In genomic region chr2:27504113-27504885, GRCm38 (mm10) we compare ENCODE assay signal across 8 mouse cellular contexts. TPM values are rescaled to one million over a fixed set of nuclear protein-coding genes. Genes with fewer than 3 reads are reported as not detected.
A peak's percentile ranks its signal among the peaks of the same experiment; 100 is the strongest.
DNase-seq lines count a peak whose midpoint lies in the region; ATAC-seq and TF ChIP-seq lines count a peak whose summit lies in the region.

No protein-coding gene starts in this region.

- DNase-seq in hindbrain, postnatal 0 days (ENCODE audit: low spot score) = no peak
- DNase-seq in heart, embryonic 10.5 days (ENCODE audit: low spot score) = no peak
- DNase-seq in kidney, postnatal 36 days = peak; percentile 38 to 52
- DNase-seq in skeletal muscle tissue, adult 2 months (ENCODE audit: low read depth, low spot score) = peak; percentile 40
- DNase-seq in left cerebral cortex, adult 18-20 months (ENCODE audit: low spot score in 2 of 2) = no peak
- DNase-seq in forebrain, postnatal 0 days = no peak

- no peaks in the 10 kb centered on the region for H3K36me3 ChIP-seq in hindbrain, embryonic 15.5 days
- H3K36me3 ChIP-seq in hindbrain, postnatal 0 days (ENCODE audit: insufficient read depth, low read length) = no peaks in the 10 kb centered on the region
- no peaks in the 10 kb centered on the region for H3K36me3 ChIP-seq in heart, embryonic 10.5 days
- no peaks in the 10 kb centered on the region for H3K36me3 ChIP-seq in forebrain, postnatal 0 days (ENCODE audit: insufficient read depth)

- ATAC-seq in hindbrain, embryonic 15.5 days (ENCODE audit: low FRiP score, low read depth) = no peak
- no peak for ATAC-seq in hindbrain, postnatal 0 days
- ATAC-seq in inflammation-experienced regulatory T-cells, adult 6 months = no peak
- ATAC-seq in forebrain, postnatal 0 days = no peak

- no peaks in the 10 kb centered on the region for H3K9me3 ChIP-seq in hindbrain, embryonic 15.5 days
- H3K9me3 ChIP-seq in hindbrain, postnatal 0 days (ENCODE audit: low read length) = no peaks in the 10 kb centered on the region
- H3K9me3 ChIP-seq in heart, embryonic 10.5 days = no peaks in the 10 kb centered on the region
- H3K9me3 ChIP-seq in forebrain, postnatal 0 days (ENCODE audit: low read length) = no peaks in the 10 kb centered on the region

- WGBS in hindbrain, embryonic 15.5 days = 80% methylated on average over 7 of the region's 7 CpGs
- 70% methylated on average over 7 of the region's 7 CpGs for WGBS in hindbrain, postnatal 0 days
- 49% methylated on average over 7 of the region's 7 CpGs for WGBS in heart, embryonic 10.5 days
- 63% methylated on average over 7 of the region's 7 CpGs for WGBS in forebrain, postnatal 0 days

- H3K4me2 ChIP-seq in hindbrain, embryonic 15.5 days = no peak overlapping the region
- H3K4me2 ChIP-seq in hindbrain, postnatal 0 days (ENCODE audit: low read depth, low read length) = no peak overlapping the region
- no peak overlapping the region for H3K4me2 ChIP-seq in forebrain, postnatal 0 days (ENCODE audit: low read depth)

- 0 out of 2 replicates have a peak overlapping the region, but pooled peaks have one; percentile 34 for H3K27ac ChIP-seq in hindbrain, embryonic 15.5 days (replicated peaks)
- H3K27ac ChIP-seq in hindbrain, postnatal 0 days = no peak overlapping the region
- H3K27ac ChIP-seq in heart, embryonic 10.5 days = peak overlapping the region; percentile 86
- no peak overlapping the region for H3K27ac ChIP-seq in forebrain, postnatal 0 days (ENCODE audit: low read depth, low read length)

- no peak overlapping the region for H3K4me3 ChIP-seq in hindbrain, embryonic 15.5 days
- no peak overlapping the region for H3K4me3 ChIP-seq in hindbrain, postnatal 0 days (ENCODE audit: low read length)
- H3K4me3 ChIP-seq in heart, embryonic 10.5 days = no peak overlapping the region
- no peak overlapping the region for H3K4me3 ChIP-seq in forebrain, postnatal 0 days (ENCODE audit: low read depth, low read length)

- no peak for TF ChIP-seq CTCF in hindbrain, postnatal 0 days (IDR thresholded peaks at IDR 0.05; ENCODE audit: low read depth)
- no peak for TF ChIP-seq CTCF in forebrain, postnatal 0 days (IDR thresholded peaks at IDR 0.05; ENCODE audit: low read depth)

- no peaks in the 10 kb centered on the region for H3K27me3 ChIP-seq in hindbrain, embryonic 15.5 days
- H3K27me3 ChIP-seq in hindbrain, postnatal 0 days (ENCODE audit: insufficient read depth, low read length) = no peaks in the 10 kb centered on the region
- H3K27me3 ChIP-seq in heart, embryonic 10.5 days (ENCODE audit: insufficient read depth, poor library complexity, severe bottlenecking) = no peaks in the 10 kb centered on the region
- no peaks in the 10 kb centered on the region for H3K27me3 ChIP-seq in forebrain, postnatal 0 days (ENCODE audit: insufficient read depth, low read length)

- no peak overlapping the region for H3K9ac ChIP-seq in hindbrain, embryonic 15.5 days
- no peak overlapping the region for H3K9ac ChIP-seq in hindbrain, postnatal 0 days (replicated peaks; ENCODE audit: low read length)
- no peak overlapping the region for H3K9ac ChIP-seq in forebrain, postnatal 0 days

- no peaks in the 10 kb centered on the region for H3K4me1 ChIP-seq in hindbrain, embryonic 15.5 days (replicated peaks)
- H3K4me1 ChIP-seq in hindbrain, postnatal 0 days (ENCODE audit: insufficient read depth, low read length) = no peaks in the 10 kb centered on the region
- H3K4me1 ChIP-seq in heart, embryonic 10.5 days = peaks cover 42% of the 10 kb centered on the region
- H3K4me1 ChIP-seq in forebrain, postnatal 0 days (ENCODE audit: insufficient read depth) = no peaks in the 10 kb centered on the region

RNA-seq across cellular contexts. Expression of gene Brd3, which starts 3.2 kb away (rescaled TPM):
- 109 and 132 TPM in 2 replicates for polyA plus RNA-seq in hindbrain, embryonic 15.5 days (2015; fragmentation: Nextera tagmentation; extraction: Ambion mirVana)
- total RNA-seq in hindbrain, postnatal 0 days (2014; rRNA removed) = 33.7 TPM in 2 replicates
- 84.0 and 95.5 TPM in 2 replicates for polyA plus RNA-seq in hindbrain, postnatal 0 days (2015; fragmentation: Nextera tagmentation; extraction: Ambion mirVana)
- 90.5 and 135 TPM in 2 replicates for polyA plus RNA-seq in heart, embryonic 10.5 days (2016; fragmentation: Nextera tagmentation; extraction: Ambion mirVana)
- 10 to 100 TPM; 53.2 to 53.5 TPM for total RNA-seq in left cerebral cortex, adult 18-20 months (2021)
- polyA plus RNA-seq in inflammation-experienced regulatory T-cells, adult 6 months (2017; shearing (Covaris generic)) = 10 to 100 TPM; 28.7 to 35.5 (median 34.6) TPM
- 40.4 and 58.5 TPM in 2 replicates for total RNA-seq in forebrain, postnatal 0 days (2014; rRNA removed)
- polyA plus RNA-seq in forebrain, postnatal 0 days (2015; fragmentation: Nextera tagmentation; extraction: Ambion mirVana) = 119 and 135 TPM in 2 replicates

RNA-seq across cellular contexts. Expression of gene Wdr5, which starts 10.7 kb away (rescaled TPM):
- 44.2 and 45.9 TPM in 2 replicates for polyA plus RNA-seq in hindbrain, embryonic 15.5 days (2015; fragmentation: Nextera tagmentation; extraction: Ambion mirVana)
- 46.1 and 51.9 TPM in 2 replicates for total RNA-seq in hindbrain, postnatal 0 days (2014; rRNA removed)
- polyA plus RNA-seq in hindbrain, postnatal 0 days (2015; fragmentation: Nextera tagmentation; extraction: Ambion mirVana) = 34.5 and 35.1 TPM in 2 replicates
- polyA plus RNA-seq in heart, embryonic 10.5 days (2016; fragmentation: Nextera tagmentation; extraction: Ambion mirVana) = 44.3 and 57.8 TPM in 2 replicates
- total RNA-seq in left cerebral cortex, adult 18-20 months (2021) = 10 to 100 TPM; 24.4 to 25.2 TPM
- 10 to 100 TPM; 15.3 to 16.2 (median 15.6) TPM for polyA plus RNA-seq in inflammation-experienced regulatory T-cells, adult 6 months (2017; shearing (Covaris generic))
- total RNA-seq in forebrain, postnatal 0 days (2014; rRNA removed) = 49.4 and 53.6 TPM in 2 replicates
- polyA plus RNA-seq in forebrain, postnatal 0 days (2015; fragmentation: Nextera tagmentation; extraction: Ambion mirVana) = 28.9 and 35.0 TPM in 2 replicates

Comparison
In these comparisons a context has a peak if more than half of its experiments do, and no peak if none do; other contexts are left out.
1. H3K27ac ChIP-seq: peak in hindbrain, embryonic 15.5 days (single experiment) and heart, embryonic 10.5 days (single experiment); none in hindbrain, postnatal 0 days (single experiment) and forebrain, postnatal 0 days (single experiment).
2. DNase-seq: peak in kidney, postnatal 36 days (2 of 2) and skeletal muscle tissue, adult 2 months (single experiment); none in hindbrain, postnatal 0 days (single experiment), heart, embryonic 10.5 days (single experiment), left cerebral cortex, adult 18-20 months (0 of 2) and forebrain, postnatal 0 days (single experiment).